Mouse (Mus musculus): ENCODE results near the gene Spryd7. TPM values are rescaled to one million over a fixed set of nuclear protein-coding genes. Genes with fewer than 3 reads are reported as not detected.
A peak's percentile ranks its signal among the peaks of the same experiment; 100 is the strongest.

Spryd7 gene
- polyA plus RNA-seq, 1 experiment: 11.9 TPM

DNA sequence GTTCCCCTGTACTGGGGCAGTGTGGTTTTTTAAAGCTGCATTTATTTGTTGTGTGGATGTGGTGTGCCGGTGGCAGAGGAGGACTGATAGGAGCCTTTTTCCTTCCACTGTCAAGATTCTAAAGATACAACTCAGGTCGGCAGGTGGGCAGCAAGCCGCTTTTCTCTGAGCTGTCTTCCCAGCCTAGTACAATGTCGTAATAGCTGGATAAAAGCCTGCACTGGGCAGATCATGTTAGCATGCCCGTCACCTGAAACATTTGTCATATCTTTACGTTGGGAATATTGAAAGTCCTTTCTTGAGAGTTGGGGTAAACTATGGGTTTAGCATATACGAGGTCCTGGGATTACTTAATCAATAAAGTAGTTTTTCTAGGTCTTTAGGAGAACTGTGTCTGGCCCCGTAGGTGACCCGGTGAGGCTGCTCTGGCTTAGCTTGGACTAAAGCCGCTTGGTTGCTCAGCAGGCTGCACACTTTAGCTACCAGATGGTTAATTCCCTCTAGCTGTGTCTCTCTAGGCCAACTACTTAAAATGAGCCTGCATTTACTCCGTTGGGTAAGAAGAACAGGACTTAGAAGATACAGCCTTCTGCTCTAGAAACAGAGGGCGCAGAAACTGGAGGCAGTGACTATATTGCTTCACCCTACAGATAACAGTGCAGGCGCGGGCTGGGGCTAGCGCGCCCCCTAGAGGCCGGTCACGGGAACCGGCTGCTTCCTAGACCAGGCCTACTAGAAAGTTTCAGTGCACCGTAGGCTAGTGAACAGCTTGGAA is 58.8 kb downstream of the Spryd7 start:
- no peaks in the 10 kb centered on the region for H3K36me3 ChIP-seq (ENCODE audit: control insufficient read depth, insufficient read depth, low read length)
- no peak overlapping the region for H3K4me3 ChIP-seq (ENCODE audit: control insufficient read depth, low read depth, low read length)
- peaks cover 4% of the 10 kb centered on the region for H3K4me1 ChIP-seq (ENCODE audit: control insufficient read depth, insufficient read depth, low read length)
- TF ChIP-seq POLR2A (IDR thresholded peaks at IDR 0.05; ENCODE audit: control insufficient read depth, low read depth, low read length) (no peak), CTCF (IDR thresholded peaks at IDR 0.05; ENCODE audit: control insufficient read depth, insufficient read depth, insufficient replicate concordance, low read depth, low read length) (peak; percentile 92)
- no peaks in the 10 kb centered on the region for H3K27me3 ChIP-seq (ENCODE audit: control insufficient read depth, insufficient read depth, low read length)
- H3K27ac ChIP-seq (ENCODE audit: control insufficient read depth, insufficient read depth, low read depth, low read length): no peak overlapping the region

GRCm38 (mm10) chr14:61493511-61494135 is 63.1 kb downstream of the Spryd7 start:
- TF ChIP-seq POLR2A (IDR thresholded peaks at IDR 0.05; ENCODE audit: control insufficient read depth, low read depth, low read length) (no peak), CTCF (IDR thresholded peaks at IDR 0.05; ENCODE audit: control insufficient read depth, insufficient read depth, insufficient replicate concordance, low read depth, low read length) (no peak)
- no peaks in the 10 kb centered on the region for H3K27me3 ChIP-seq (ENCODE audit: control insufficient read depth, insufficient read depth, low read length)
- no peak overlapping the region for H3K27ac ChIP-seq (ENCODE audit: control insufficient read depth, insufficient read depth, low read depth, low read length)

More at GRCm38 (mm10) chr14:61493511-61494135, 63.1 kb downstream of the Spryd7 start:
- Histone ChIP-seq H3K4me1 (ENCODE audit: control insufficient read depth, insufficient read depth, low read length) (peaks cover 4% of the 10 kb centered on the region), H3K36me3 (ENCODE audit: control insufficient read depth, insufficient read depth, low read length) (no peaks in the 10 kb centered on the region), H3K4me3 (ENCODE audit: control insufficient read depth, low read depth, low read length) (peak overlapping the region; percentile 82)

Other genes with a start within 250 kb of the Spryd7 start
- 17.4 and 18.5 TPM in 2 replicates for gene Arl11, start 247.1 kb downstream of the Spryd7 start, polyA plus RNA-seq (2012; rRNA removed)
- 0.55 and 0.84 TPM in 2 replicates for gene Ebpl, start 196.4 kb downstream of the Spryd7 start, polyA plus RNA-seq (2012; rRNA removed)
- 6.5 and 8.5 TPM in 2 replicates for gene Kpna3, start 117.0 kb downstream of the Spryd7 start, polyA plus RNA-seq (2012; rRNA removed)
- 11.0 and 13.9 TPM in 2 replicates for gene Trim13, start 41.4 kb upstream of the Spryd7 start, polyA plus RNA-seq (2012; rRNA removed)
- gene Kcnrg, start 50.6 kb upstream of the Spryd7 start, polyA plus RNA-seq (2012; rRNA removed): 0.19 and 0.30 TPM in 2 replicates

Measured in testis, adult 2 months (tissue).